Mouse (Mus musculus) effector memory CD4-positive, alpha-beta T cell, adult 7 months (primary cell): ENCODE data around the gene 7530416G11Rik. TPM values are rescaled to one million over a fixed set of nuclear protein-coding genes. Genes with fewer than 3 reads are reported as not detected.

Experiments used
- polyA plus RNA-seq: library from polyadenylated mRNA; unstranded; fragments of 100-300 nt; shearing (Covaris generic); gene quantifications from one replicate; pipeline ENCODE4 v1.2.1, GENCODE M21; 2017

7530416G11Rik gene
- not detected for polyA plus RNA-seq

GRCm38 (mm10) chr15:85503127-85503526, at the start of gene 7530416G11Rik:
TSS of gene 7530416G11Rik (minus strand) at chr15:85503227.

Other genes starting within 250 kb of the 7530416G11Rik start
- gene Atxn10, start 167.0 kb downstream of the 7530416G11Rik start, polyA plus RNA-seq = 66.8 TPM
- not detected for gene Wnt7b, start 79.2 kb upstream of the 7530416G11Rik start, polyA plus RNA-seq
- 0.37 TPM for gene Ppara, start 231.8 kb upstream of the 7530416G11Rik start, polyA plus RNA-seq